Mouse (Mus musculus) bone marrow, adult 2 months (tissue): ENCODE measurements around the gene Rbm43.

Experiments used
- CTCF ChIP-seq: fragments of 200-500 bp; IDR thresholded peaks from 2 replicates; pipeline ENCODE4 v1.5.1; 2011; ENCODE audit warnings: low read length, control low read depth; ENCODE audit not compliant: control insufficient read depth, insufficient read depth
- POLR2A ChIP-seq: fragments of 200-500 bp; IDR thresholded peaks from 2 replicates; pipeline ENCODE4 v1.6.1; 2011; ENCODE audit warnings: low read depth, mild to moderate bottlenecking, control low read depth, low read length, borderline replicate concordance; ENCODE audit not compliant: control insufficient read depth

DNA sequence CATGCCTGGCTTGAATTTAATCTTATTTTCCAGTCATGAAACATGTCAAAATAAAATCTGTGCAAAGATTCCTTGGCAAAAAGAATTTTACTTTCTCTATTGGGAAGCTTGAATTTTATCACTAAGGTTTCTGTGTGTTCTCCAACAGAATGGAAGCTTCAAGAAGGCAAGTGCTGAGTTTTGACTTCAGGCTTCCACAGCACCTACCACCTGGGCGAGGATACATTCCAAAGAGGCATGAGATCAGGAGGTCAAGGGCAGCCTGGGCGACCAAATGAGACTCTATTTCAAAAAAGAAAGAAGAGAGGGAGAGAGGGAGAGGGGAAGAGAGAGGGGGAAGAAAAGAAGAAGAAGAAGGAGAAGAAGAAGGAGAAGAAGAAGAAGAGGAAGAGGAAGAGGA is 10.8 kb upstream of the Rbm43 start:
- TF ChIP-seq CTCF (no peak), POLR2A (no peak)
